Mouse (Mus musculus): Measurements from ENCODE around the gene Taf3. TPM values are rescaled to one million over a fixed set of nuclear protein-coding genes. Genes with fewer than 3 reads are reported as not detected.

The Taf3 gene
- polyA plus RNA-seq, 1 experiment from 2014 or later = 15.9 TPM

DNA sequence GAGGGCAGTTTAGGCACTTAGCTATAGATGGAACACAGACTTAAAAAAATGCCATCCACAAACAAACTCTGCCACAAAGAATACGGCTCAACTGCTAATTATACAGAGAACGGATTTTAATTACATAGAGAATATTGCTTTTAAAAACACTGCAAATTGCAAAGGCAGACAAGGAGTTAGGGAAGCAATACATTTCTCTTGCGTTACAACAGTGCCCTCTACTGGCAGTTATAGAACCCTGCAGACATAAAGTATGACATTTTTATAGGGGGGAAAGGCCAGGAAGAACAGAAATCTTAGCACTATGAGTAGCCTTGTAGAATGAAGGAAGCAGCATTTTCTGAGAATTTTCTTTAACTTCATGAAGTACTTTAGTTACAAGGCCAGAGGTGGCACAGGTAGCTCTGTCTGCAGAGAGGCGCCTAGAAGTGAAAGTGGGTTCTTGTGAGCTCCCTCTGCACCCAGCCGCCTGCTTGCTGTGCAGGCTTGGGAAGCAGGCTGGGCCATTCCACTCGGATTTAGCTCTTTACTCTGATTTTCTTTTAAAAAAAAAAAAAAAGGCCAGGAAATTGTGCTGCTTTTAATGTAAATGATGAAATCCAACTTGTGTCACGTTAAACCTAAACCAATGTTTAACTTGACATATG, 38.0 kb downstream of the Taf3 start:
- no peak overlapping the region for H3K4me2 ChIP-seq
- no peak overlapping the region for H3K4me3 ChIP-seq (replicated peaks)
- H3K9ac ChIP-seq (replicated peaks) = no peak overlapping the region
- no peaks in the 10 kb centered on the region for H3K27me3 ChIP-seq
- no peak overlapping the region for H3K27ac ChIP-seq
- no peak for ATAC-seq (ENCODE audit: insufficient number of reproducible peaks, insufficient read depth, low FRiP score, low TSS enrichment, low read depth)
- no peaks in the 10 kb centered on the region for H3K36me3 ChIP-seq
- H3K4me1 ChIP-seq (replicated peaks) = peaks cover 10% of the 10 kb centered on the region
- WGBS = 34% methylated on average over 7 of the region's 7 CpGs
- no peaks in the 10 kb centered on the region for H3K9me3 ChIP-seq

DNA sequence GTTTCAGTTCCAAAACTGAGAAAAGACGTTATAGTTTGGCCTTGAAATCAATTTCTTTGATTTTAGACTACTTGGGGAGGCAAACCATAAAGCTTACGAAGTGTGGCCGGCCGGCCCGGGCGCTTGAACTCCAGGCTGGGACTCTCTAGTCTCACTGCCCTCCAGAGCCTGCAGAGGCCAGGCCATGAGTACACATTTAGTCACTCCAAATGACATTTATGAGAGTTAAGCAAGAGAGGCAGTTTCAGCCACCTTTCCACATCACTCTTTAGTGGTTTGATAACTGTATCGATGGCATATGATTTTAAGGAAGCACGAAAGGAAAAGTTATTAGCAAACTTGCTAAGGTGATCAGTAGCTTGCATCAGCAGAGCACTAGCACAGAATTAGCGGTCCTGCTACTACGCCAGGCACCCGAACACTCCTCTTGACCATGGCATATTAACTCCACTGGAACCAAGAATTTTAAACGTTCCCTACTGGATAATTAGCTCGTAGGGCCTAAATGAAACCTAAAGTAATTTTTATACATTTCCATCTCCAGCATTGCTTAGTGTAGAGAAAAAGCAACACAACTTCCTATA, 38.6 kb downstream of the Taf3 start:
- H3K9ac ChIP-seq (replicated peaks) = no peak overlapping the region
- ATAC-seq (ENCODE audit: insufficient number of reproducible peaks, insufficient read depth, low FRiP score, low TSS enrichment, low read depth) = no peak
- no peaks in the 10 kb centered on the region for H3K9me3 ChIP-seq
- H3K4me3 ChIP-seq (replicated peaks) = no peak overlapping the region
- H3K27me3 ChIP-seq = no peaks in the 10 kb centered on the region
- peaks cover 10% of the 10 kb centered on the region for H3K4me1 ChIP-seq (replicated peaks)
- no peak overlapping the region for H3K4me2 ChIP-seq
- no peak overlapping the region for H3K27ac ChIP-seq
- WGBS = 58% methylated on average over 13 of the region's 13 CpGs
- no peaks in the 10 kb centered on the region for H3K36me3 ChIP-seq

DNA sequence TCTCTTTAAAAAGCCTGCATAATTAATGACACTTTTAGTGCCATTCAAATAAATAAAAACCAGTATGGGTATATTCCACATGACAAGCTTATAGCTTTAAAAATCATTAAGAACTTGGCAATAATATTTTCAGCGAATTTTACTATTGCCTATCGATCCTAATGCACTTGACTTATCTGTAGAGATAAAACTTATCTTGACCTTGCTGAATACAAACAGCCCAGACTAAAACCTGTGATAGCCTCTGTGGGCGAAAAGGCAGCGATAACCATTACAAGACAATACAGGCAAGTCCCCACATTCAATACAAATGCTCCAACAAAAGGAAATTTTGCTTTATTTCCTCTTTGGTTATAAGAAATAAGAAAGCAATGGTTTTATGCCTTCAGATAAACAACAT, 39.8 kb downstream of the Taf3 start:
- no peak overlapping the region for H3K9ac ChIP-seq (replicated peaks)
- WGBS = 85% methylated on average over 4 of the region's 4 CpGs
- H3K4me1 ChIP-seq (replicated peaks) = peaks cover 10% of the 10 kb centered on the region
- H3K4me2 ChIP-seq = no peak overlapping the region
- no peaks in the 10 kb centered on the region for H3K9me3 ChIP-seq
- no peaks in the 10 kb centered on the region for H3K27me3 ChIP-seq
- H3K27ac ChIP-seq = no peak overlapping the region
- no peak overlapping the region for H3K4me3 ChIP-seq (replicated peaks)
- no peak for ATAC-seq (ENCODE audit: insufficient number of reproducible peaks, insufficient read depth, low FRiP score, low TSS enrichment, low read depth)
- no peaks in the 10 kb centered on the region for H3K36me3 ChIP-seq

DNA sequence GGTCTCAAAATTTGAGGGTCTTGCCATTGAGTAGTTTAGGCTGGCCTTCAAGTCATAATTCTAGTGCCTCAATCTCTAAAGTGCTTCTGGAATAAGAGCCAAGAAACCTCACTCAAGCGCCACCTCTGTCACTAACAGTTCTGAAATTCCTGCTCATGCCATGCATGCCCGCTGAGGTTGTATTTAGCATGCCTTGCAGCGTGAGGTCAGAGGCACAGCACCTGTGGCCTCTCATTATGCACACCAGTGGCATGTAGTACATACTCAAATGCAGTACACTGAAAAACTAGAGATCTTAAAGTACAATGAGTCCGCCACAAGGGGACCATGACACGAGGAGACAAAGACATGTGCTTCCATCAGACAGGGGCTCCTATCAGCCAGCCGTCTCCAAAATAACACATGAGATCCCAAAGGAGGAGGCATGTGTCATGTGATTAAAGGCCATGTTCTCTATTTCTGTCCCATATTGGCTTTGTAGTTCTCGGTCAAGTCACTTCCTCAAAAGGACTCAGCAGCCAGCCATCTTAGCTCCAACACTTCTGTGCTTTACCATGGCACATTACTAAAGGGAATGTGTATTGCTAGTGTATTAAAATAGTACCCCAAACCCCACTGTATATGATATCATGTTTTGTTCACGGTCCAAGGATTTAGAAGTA, 43.3 kb downstream of the Taf3 start:
- 92% methylated on average over 8 of the region's 8 CpGs for WGBS

DNA sequence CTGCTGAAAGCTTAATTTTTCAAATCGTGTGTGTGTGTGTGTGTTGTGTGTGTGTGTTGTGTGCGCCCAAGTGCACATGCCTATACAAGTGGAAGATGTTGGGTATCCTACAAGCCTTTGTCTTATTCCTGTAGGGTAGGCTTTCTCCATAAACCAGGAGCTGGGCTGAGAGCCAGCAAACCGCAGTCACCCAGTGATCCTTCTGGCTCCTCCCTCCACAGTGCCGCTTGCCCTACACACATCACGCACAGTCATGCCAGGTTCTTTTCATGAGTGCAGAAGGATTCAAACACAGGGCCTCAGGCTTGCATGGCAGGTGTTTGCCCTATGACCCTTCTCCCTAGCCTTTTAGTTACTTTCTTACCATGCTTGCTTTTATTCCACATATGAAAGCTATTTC, 45.0 kb downstream of the Taf3 start:
- no peak overlapping the region for H3K4me2 ChIP-seq
- no peak for ATAC-seq (ENCODE audit: insufficient number of reproducible peaks, insufficient read depth, low FRiP score, low TSS enrichment, low read depth)
- H3K36me3 ChIP-seq = no peaks in the 10 kb centered on the region
- no peak overlapping the region for H3K4me3 ChIP-seq (replicated peaks)
- 85% methylated on average over 5 of the region's 5 CpGs for WGBS
- H3K4me1 ChIP-seq (replicated peaks) = peaks cover 3% of the 10 kb centered on the region; the same call in 1 of the 2 replicates
- no peaks in the 10 kb centered on the region for H3K27me3 ChIP-seq
- H3K9me3 ChIP-seq = no peaks in the 10 kb centered on the region
- no peak overlapping the region for H3K27ac ChIP-seq
- H3K9ac ChIP-seq (replicated peaks) = no peak overlapping the region

More for the DNA sequence above, 43.3 kb downstream of the Taf3 start:
- Histone ChIP-seq H3K36me3 (no peaks in the 10 kb centered on the region), H3K9me3 (no peaks in the 10 kb centered on the region), H3K4me2 (no peak overlapping the region), H3K27me3 (no peaks in the 10 kb centered on the region), H3K9ac (replicated peaks) (no peak overlapping the region), H3K27ac (no peak overlapping the region), H3K4me1 (replicated peaks) (peaks cover 8% of the 10 kb centered on the region), H3K4me3 (replicated peaks) (no peak overlapping the region)
- ATAC-seq (ENCODE audit: insufficient number of reproducible peaks, insufficient read depth, low FRiP score, low TSS enrichment, low read depth) = no peak

DNA sequence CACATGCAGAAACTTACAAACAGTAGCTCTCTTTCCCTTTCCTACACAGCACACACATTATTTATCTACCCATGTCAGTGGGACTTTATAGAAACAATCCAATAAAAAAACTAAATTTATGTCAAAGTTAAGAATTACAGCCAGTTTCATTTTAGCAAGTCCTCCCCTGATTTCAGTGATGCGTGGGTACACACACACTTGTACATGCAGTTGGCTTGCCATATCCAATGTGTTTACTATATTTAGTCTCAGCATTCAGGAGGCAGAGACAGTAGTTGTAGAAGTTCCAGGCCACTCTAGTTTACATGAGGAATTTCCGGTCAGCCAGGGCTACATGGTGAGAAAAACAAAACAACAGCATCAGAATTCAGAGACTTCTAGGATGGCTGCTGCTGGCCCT, 46.8 kb downstream of the Taf3 start:
- Histone ChIP-seq H3K36me3 (no peaks in the 10 kb centered on the region), H3K4me3 (replicated peaks) (no peak overlapping the region), H3K4me1 (replicated peaks) (no peaks in the 10 kb centered on the region), H3K9me3 (no peaks in the 10 kb centered on the region), H3K27ac (no peak overlapping the region), H3K9ac (replicated peaks) (no peak overlapping the region), H3K27me3 (no peaks in the 10 kb centered on the region), H3K4me2 (no peak overlapping the region)
- ATAC-seq (ENCODE audit: insufficient number of reproducible peaks, insufficient read depth, low FRiP score, low TSS enrichment, low read depth) = no peak
- 91% methylated on average over 2 of the region's 2 CpGs for WGBS

DNA sequence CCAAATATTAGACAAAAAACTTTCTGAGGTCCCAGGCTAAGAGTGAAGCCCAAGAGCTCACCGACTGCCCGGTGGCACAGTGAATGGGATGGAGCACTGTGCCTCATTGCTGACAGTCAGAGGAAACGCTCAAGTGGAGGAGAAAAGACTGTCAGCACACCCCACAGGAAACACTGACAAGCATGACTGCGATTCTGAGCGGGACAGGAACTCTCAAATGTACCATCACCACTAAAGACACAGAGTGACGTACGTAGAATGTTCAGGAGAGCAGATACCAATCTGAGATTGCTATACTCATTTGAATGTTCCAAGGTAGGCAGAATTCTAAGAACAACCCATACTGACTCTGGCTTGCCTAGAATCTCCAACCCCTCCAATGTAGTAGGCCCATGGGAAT, 50.9 kb downstream of the Taf3 start:
- 90% methylated on average over 7 of the region's 7 CpGs for WGBS
- no peaks in the 10 kb centered on the region for H3K4me1 ChIP-seq (replicated peaks)
- H3K9me3 ChIP-seq = no peaks in the 10 kb centered on the region
- H3K27ac ChIP-seq = no peak overlapping the region
- no peak for ATAC-seq (ENCODE audit: insufficient number of reproducible peaks, insufficient read depth, low FRiP score, low TSS enrichment, low read depth)
- H3K9ac ChIP-seq (replicated peaks) = no peak overlapping the region
- H3K4me3 ChIP-seq (replicated peaks) = no peak overlapping the region
- no peaks in the 10 kb centered on the region for H3K36me3 ChIP-seq
- no peak overlapping the region for H3K4me2 ChIP-seq
- H3K27me3 ChIP-seq = no peaks in the 10 kb centered on the region

DNA sequence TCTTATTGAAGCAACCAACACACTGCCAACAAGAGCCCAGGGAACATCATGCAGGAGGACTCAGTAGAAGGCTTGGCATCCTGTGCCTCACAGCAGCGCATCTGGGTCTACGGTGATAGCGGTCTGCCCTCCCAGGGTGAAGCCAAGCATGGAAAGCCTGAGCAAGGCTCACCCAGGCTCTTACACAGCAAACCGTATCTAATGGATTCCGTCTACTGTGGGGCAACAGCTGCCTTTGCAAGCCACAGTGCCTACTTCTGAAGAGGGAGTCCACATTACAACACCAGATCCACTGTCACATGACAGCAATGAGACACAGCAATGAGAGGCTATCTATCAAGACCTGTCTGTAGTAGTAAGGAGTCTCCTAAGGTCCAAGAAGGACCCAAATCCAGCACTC, 52.3 kb downstream of the Taf3 start:
- no peak for ATAC-seq (ENCODE audit: insufficient number of reproducible peaks, insufficient read depth, low FRiP score, low TSS enrichment, low read depth)
- Histone ChIP-seq H3K27me3 (no peaks in the 10 kb centered on the region), H3K9me3 (no peaks in the 10 kb centered on the region), H3K4me1 (replicated peaks) (no peaks in the 10 kb centered on the region), H3K4me2 (no peak overlapping the region), H3K36me3 (no peaks in the 10 kb centered on the region), H3K4me3 (replicated peaks) (no peak overlapping the region), H3K9ac (replicated peaks) (no peak overlapping the region), H3K27ac (no peak overlapping the region)
- 93% methylated on average over 5 of the region's 5 CpGs for WGBS

DNA sequence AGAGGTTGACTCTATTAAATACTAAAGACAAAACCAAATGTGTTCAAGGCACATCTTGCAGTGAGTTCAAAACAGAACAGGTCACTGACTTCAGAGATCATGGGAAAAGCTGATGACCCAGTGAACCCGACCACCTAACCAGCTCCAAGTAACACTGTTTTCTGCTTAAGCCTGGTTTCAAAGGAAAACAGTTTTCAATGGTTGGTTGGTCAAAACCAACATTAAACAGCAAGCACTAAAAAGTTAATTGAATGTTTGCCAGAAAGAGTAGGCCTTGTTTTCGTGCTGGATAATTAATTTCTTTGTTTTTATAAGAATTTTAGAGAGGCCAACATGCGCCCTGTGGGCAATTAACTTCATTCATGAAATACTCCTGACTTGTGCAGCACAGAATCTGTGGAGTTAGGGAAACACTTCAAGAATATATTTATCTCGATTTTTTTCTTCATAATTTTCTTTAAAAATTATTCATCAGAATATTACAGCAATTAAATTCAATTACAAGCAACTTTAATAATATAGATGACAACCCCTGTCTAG, 57.6 kb downstream of the Taf3 start:
- Histone ChIP-seq H3K36me3 (no peaks in the 10 kb centered on the region), H3K4me3 (replicated peaks) (no peak overlapping the region), H3K9ac (replicated peaks) (no peak overlapping the region), H3K4me1 (replicated peaks) (peaks cover 17% of the 10 kb centered on the region), H3K27ac (no peak overlapping the region), H3K9me3 (no peaks in the 10 kb centered on the region), H3K27me3 (no peaks in the 10 kb centered on the region), H3K4me2 (no peak overlapping the region)
- no peak for ATAC-seq (ENCODE audit: insufficient number of reproducible peaks, insufficient read depth, low FRiP score, low TSS enrichment, low read depth)
- 29% methylated on average over 4 of the region's 4 CpGs for WGBS

DNA sequence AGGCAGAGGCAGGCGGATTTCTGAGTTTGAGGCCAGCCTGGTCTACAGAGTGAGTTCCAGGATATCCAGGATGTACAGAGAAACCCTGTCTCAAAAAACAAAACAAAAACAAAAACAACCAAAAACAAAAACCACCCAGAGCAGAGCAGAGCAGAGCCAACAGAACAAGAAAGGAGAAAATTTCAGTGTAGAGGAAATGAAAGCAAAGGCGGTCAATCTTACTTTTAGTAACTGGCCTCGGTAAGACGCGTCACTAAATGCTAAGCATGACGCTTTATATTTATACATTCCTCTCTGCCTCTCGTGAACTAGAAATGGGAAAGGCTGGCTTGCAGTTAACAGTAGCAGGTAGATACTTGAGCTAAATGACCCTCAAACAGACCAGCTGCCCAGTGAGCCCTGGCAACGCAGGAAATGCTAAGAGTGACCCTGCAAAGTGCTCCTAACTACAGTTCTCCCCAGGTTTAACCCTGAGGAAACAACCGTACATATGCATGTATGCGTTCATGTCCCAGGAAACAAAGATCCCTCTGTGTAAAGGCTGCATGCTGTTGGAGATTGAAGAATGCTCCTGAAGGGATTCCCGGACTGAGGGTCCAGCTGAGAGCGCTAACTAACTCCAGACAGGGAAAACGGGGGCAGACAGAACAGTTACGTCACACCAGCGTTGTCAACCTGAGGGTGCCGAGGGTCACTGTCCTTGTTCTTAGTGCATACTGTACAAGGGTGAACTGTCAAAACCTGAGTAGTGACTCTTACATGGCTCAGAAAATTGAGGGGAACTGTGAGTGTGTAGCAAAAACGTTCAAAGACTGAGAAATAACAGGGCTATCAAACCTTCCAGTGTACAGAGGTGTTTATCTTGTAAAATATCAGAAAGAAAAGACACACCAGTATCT, 58.5 kb downstream of the Taf3 start:
- 59% methylated on average over 17 of the region's 17 CpGs for WGBS
- H3K36me3 ChIP-seq = no peaks in the 10 kb centered on the region
- H3K9ac ChIP-seq (replicated peaks) = no peak overlapping the region
- H3K27me3 ChIP-seq = no peaks in the 10 kb centered on the region
- H3K4me1 ChIP-seq (replicated peaks) = peaks cover 17% of the 10 kb centered on the region
- H3K4me3 ChIP-seq (replicated peaks) = no peak overlapping the region
- H3K4me2 ChIP-seq = no peak overlapping the region
- 0 out of 2 replicates have a peak overlapping the region, but pooled peaks have one; percentile 17 for H3K27ac ChIP-seq
- no peaks in the 10 kb centered on the region for H3K9me3 ChIP-seq
- no peak for ATAC-seq (ENCODE audit: insufficient number of reproducible peaks, insufficient read depth, low FRiP score, low TSS enrichment, low read depth)

DNA sequence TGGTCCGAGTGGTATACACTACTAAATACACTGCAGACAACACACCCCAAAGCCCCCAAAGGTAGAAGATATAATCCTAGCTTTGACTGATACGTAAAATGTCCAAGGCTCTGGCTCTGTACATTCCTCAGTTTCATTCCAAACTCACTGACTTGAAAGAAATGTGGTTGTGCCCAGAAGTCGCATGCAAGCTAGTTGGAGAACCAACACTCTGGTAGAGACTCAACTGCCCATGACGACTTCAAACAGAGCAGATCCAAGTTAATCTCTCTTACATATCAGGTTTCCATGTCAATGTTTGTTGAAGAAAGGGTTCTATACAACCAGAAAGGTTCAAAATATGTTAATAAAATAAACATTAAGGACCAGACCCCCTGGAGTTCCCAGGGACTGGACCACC, 60.1 kb downstream of the Taf3 start:
- Histone ChIP-seq H3K27me3 (no peaks in the 10 kb centered on the region), H3K9ac (replicated peaks) (no peak overlapping the region), H3K27ac (no peak overlapping the region), H3K36me3 (no peaks in the 10 kb centered on the region), H3K4me1 (replicated peaks) (peaks cover 21% of the 10 kb centered on the region), H3K9me3 (no peaks in the 10 kb centered on the region), H3K4me2 (no peak overlapping the region), H3K4me3 (replicated peaks) (no peak overlapping the region)
- no peak for ATAC-seq (ENCODE audit: insufficient number of reproducible peaks, insufficient read depth, low FRiP score, low TSS enrichment, low read depth)
- WGBS = 89% methylated on average over 4 of the region's 4 CpGs

Data from limb, embryonic 12.5 days (tissue).